Mouse (Mus musculus): Measurements from ENCODE around the gene Clta. TPM values are rescaled to one million over a fixed set of nuclear protein-coding genes. Genes with fewer than 3 reads are reported as not detected.
A peak's percentile ranks its signal among the peaks of the same experiment; 100 is the strongest.

The Clta gene
- polyA plus RNA-seq, 1 experiment: not detected

- 91% methylated on average over 3 of the region's 3 CpGs for WGBS
- no peaks in the 10 kb centered on the region for H3K4me1 ChIP-seq (ENCODE audit: control insufficient read depth, insufficient read depth, low read length)
- no peak overlapping the region for H3K4me3 ChIP-seq (ENCODE audit: insufficient read depth, low read depth, low read length)
- TF ChIP-seq CTCF (IDR thresholded peaks at IDR 0.05; ENCODE audit: insufficient read depth, low read depth, low read length) (no peak), POLR2A (IDR thresholded peaks at IDR 0.05; ENCODE audit: insufficient read depth, low read depth, low read length) (no peak)
- no peak overlapping the region for H3K27ac ChIP-seq (ENCODE audit: insufficient read depth, low read depth, low read length)
Observed at GRCm38 (mm10) chr4:43988976-43989375, 15.3 kb upstream of the Clta start.

DNA sequence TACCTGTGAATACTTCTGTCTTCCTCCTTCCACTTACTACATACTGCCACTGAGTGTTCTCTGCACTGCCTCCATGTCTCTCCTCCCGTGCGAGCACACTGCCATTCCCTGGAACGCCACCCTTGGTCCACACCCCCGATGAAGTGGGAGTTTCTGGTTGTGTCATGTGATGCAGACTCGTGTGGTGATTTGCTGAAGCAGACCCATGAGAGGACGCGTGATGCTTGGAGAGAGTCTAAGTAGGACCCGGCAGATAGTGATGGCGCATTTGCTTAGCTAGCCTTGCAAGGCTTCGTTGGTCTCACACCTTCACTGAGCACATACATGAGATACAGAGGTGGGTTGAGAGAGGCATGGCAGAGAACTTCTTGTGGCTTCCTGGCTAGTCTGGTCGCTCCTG, 11.2 kb upstream of the Clta start:
- H3K4me1 ChIP-seq (ENCODE audit: control insufficient read depth, insufficient read depth, low read length): no peaks in the 10 kb centered on the region
- no peak for TF ChIP-seq CTCF (IDR thresholded peaks at IDR 0.05; ENCODE audit: insufficient read depth, low read depth, low read length)
- no peak for TF ChIP-seq POLR2A (IDR thresholded peaks at IDR 0.05; ENCODE audit: insufficient read depth, low read depth, low read length)
- H3K27ac ChIP-seq (ENCODE audit: insufficient read depth, low read depth, low read length): no peak overlapping the region
- no peak overlapping the region for H3K4me3 ChIP-seq (ENCODE audit: insufficient read depth, low read depth, low read length)
- WGBS: 89% methylated on average over 11 of the region's 11 CpGs

GRCm38 (mm10) chr4:43994342-43994741, 9.9 kb upstream of the Clta start:
- H3K27ac ChIP-seq (ENCODE audit: insufficient read depth, low read depth, low read length): no peak overlapping the region
- H3K4me3 ChIP-seq (ENCODE audit: insufficient read depth, low read depth, low read length): no peak overlapping the region
- 74% methylated on average over 2 of the region's 2 CpGs for WGBS
- H3K4me1 ChIP-seq (ENCODE audit: control insufficient read depth, insufficient read depth, low read length): no peaks in the 10 kb centered on the region
- TF ChIP-seq POLR2A (IDR thresholded peaks at IDR 0.05; ENCODE audit: insufficient read depth, low read depth, low read length) (no peak), CTCF (IDR thresholded peaks at IDR 0.05; ENCODE audit: insufficient read depth, low read depth, low read length) (no peak)

DNA sequence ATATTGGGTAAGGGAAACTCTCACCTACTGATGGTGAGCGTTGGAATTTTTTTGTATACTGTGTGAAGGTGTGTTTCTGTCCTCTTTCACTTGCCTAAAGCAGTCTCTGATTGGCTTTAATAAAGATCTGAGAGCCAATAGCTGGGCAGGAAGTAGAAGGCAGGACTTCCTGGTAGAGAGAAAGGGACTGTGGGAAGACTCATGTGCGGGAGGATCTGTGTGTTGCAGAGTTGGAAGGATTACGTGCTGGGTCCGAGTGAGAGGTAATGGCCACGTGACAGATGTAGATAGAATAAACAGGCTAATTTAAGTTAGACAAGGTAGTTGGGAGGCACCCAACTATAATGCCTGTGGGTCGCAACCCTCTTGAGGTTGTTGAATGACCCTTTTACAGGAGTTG, 630 bp upstream of the Clta start:
- TF ChIP-seq CTCF (IDR thresholded peaks at IDR 0.05; ENCODE audit: insufficient read depth, low read depth, low read length) (no peak), POLR2A (IDR thresholded peaks at IDR 0.05; ENCODE audit: insufficient read depth, low read depth, low read length) (no peak)
- H3K27ac ChIP-seq (ENCODE audit: insufficient read depth, low read depth, low read length): no peak overlapping the region
- WGBS: 85% methylated on average over 6 of the region's 6 CpGs
- no peak overlapping the region for H3K4me3 ChIP-seq (ENCODE audit: insufficient read depth, low read depth, low read length)
- no peaks in the 10 kb centered on the region for H3K4me1 ChIP-seq (ENCODE audit: control insufficient read depth, insufficient read depth, low read length)

- 69% methylated on average over 3 of the region's 3 CpGs for WGBS
Observed at GRCm38 (mm10) chr4:44004623-44005409, 564 bp downstream of the Clta start.

GRCm38 (mm10) chr4:44010176-44010575, 5.9 kb downstream of the Clta start:
- TF ChIP-seq CTCF (IDR thresholded peaks at IDR 0.05; ENCODE audit: insufficient read depth, low read depth, low read length) (no peak), POLR2A (IDR thresholded peaks at IDR 0.05; ENCODE audit: insufficient read depth, low read depth, low read length) (no peak)
- WGBS: 93% methylated on average over 1 of the region's 1 CpGs
- H3K4me3 ChIP-seq (ENCODE audit: insufficient read depth, low read depth, low read length): no peak overlapping the region
- no peak overlapping the region for H3K27ac ChIP-seq (ENCODE audit: insufficient read depth, low read depth, low read length)
- H3K4me1 ChIP-seq (ENCODE audit: control insufficient read depth, insufficient read depth, low read length): peaks cover 4% of the 10 kb centered on the region; the same call in 1 of the 2 replicates

More at GRCm38 (mm10) chr4:44004623-44005409, 564 bp downstream of the Clta start:
- TF ChIP-seq POLR2A (IDR thresholded peaks at IDR 0.05; ENCODE audit: insufficient read depth, low read depth, low read length) (no peak), CTCF (IDR thresholded peaks at IDR 0.05; ENCODE audit: insufficient read depth, low read depth, low read length) (no peak)
- Histone ChIP-seq H3K4me3 (ENCODE audit: insufficient read depth, low read depth, low read length) (no peak overlapping the region), H3K4me1 (ENCODE audit: control insufficient read depth, insufficient read depth, low read length) (no peaks in the 10 kb centered on the region), H3K27ac (ENCODE audit: insufficient read depth, low read depth, low read length) (no peak overlapping the region)

DNA sequence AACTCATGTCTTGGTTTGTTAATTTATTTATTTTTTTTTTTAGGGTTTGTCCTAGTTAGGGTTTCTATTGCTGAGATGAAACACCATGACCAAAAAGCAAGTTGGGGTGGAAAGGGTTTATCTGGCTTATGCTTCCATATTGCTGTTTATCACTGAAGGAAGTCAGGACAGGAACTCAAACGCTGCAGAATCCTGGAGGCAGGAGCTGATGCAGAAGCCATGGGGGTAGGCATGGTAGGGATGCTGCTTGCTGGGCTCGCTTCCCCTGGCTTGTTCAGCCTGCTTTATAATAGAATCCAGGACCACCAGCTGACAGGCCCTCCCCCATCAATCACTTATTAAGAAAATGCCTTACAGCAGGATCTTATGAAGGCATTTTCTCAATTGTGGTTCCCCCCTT, 6.6 kb downstream of the Clta start:
- Histone ChIP-seq H3K27ac (ENCODE audit: insufficient read depth, low read depth, low read length) (no peak overlapping the region), H3K4me1 (ENCODE audit: control insufficient read depth, insufficient read depth, low read length) (peaks cover 4% of the 10 kb centered on the region; the same call in 1 of the 2 replicates), H3K4me3 (ENCODE audit: insufficient read depth, low read depth, low read length) (no peak overlapping the region)
- WGBS: 44% methylated on average over 2 of the region's 2 CpGs
- no peak for TF ChIP-seq POLR2A (IDR thresholded peaks at IDR 0.05; ENCODE audit: insufficient read depth, low read depth, low read length)
- TF ChIP-seq CTCF (IDR thresholded peaks at IDR 0.05; ENCODE audit: insufficient read depth, low read depth, low read length): no peak

DNA sequence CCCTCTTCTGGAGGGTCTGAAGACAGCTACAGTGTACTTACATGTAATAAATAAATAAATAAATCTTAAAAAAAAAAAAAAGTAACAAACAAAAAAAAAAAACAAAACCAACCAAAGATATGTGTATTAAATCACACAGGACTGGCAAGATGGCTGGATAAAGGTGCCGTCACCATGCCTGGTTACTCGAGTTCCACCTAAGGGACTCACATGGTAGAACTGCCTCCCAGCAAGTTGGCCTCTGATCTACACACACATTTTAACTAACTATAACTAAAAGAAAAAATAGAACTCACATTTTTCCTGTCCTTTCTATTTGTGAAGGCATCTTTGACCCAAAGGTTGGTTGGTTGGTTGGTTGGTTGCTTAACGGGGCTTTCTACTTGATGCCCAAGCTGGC, 7.5 kb downstream of the Clta start:
- Histone ChIP-seq H3K27ac (ENCODE audit: insufficient read depth, low read depth, low read length) (no peak overlapping the region), H3K4me1 (ENCODE audit: control insufficient read depth, insufficient read depth, low read length) (peaks cover 4% of the 10 kb centered on the region; the same call in 1 of the 2 replicates), H3K4me3 (ENCODE audit: insufficient read depth, low read depth, low read length) (peak overlapping the region; percentile 66)
- WGBS: 81% methylated on average over 3 of the region's 3 CpGs
- TF ChIP-seq POLR2A (IDR thresholded peaks at IDR 0.05; ENCODE audit: insufficient read depth, low read depth, low read length) (no peak), CTCF (IDR thresholded peaks at IDR 0.05; ENCODE audit: insufficient read depth, low read depth, low read length) (no peak)
